Mouse (Mus musculus) cerebellum, adult 11 months (tissue): ENCODE results near the gene Lyrm9.

Source experiments
- DNase-seq: peaks from one replicate; pipeline ENCODE4 v3.0.0; 2022

Lyrm9 gene

GRCm38 (mm10) chr11:78826442-78827013 is at the start of gene Lyrm9:
Gene Lyrm9 (plus strand): TSS chr11:78826584.
- DNase-seq: peak; percentile 97

GRCm38 (mm10) chr11:78777851-78778680 is 48.3 kb upstream of the Lyrm9 start:
- no peak for DNase-seq

DNA sequence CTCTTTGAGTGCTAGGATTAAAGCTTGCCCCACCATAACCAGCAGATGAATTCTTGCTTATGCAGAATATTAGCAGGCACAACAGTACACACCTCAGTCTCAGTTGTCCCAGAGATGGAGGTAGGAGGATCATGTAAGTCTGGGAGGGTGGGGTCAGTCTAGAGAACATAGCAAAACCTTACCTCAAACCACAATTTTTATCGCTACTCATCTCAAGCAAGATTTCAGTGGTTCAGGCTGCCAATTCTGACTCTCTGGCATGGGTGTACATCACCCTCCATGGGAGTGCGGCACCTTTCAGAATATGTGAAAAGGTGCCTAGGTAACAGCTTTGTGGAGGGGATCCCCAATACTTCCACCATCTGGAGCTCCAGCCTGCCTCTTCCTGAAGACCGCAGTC is 46.4 kb upstream of the Lyrm9 start:
- DNase-seq: no peak

GRCm38 (mm10) chr11:78780571-78780970 is 45.8 kb upstream of the Lyrm9 start:
- no peak for DNase-seq

- DNase-seq: no peak
Measured at GRCm38 (mm10) chr11:78782326-78782725, 44.1 kb upstream of the Lyrm9 start.

DNA sequence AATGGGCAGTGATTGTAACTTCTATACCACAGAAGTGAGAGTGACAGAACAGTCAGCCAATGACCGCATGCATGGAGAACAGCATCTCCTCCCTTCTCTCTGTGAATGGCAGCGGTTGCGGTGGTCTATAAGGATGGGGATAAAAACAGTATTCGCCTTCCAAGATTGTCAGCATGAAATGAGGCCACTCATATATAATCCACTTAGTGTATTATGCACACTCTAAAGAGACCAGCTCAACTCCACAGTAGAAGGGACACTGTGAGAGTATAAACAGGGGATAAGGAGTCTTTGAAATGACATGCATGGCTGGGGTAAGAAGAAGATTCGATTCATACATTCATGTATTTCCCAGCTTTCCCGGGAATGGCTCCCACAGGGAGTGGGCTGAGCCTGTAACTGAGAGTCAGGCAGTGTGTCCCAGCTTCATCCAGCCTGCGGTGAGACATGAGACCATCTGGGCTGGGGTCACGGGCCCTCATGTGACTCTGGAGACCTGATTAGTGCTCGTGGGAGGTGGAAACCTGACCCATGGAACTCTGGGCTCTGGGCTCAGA is 43.5 kb upstream of the Lyrm9 start:
- DNase-seq: no peak

DNA sequence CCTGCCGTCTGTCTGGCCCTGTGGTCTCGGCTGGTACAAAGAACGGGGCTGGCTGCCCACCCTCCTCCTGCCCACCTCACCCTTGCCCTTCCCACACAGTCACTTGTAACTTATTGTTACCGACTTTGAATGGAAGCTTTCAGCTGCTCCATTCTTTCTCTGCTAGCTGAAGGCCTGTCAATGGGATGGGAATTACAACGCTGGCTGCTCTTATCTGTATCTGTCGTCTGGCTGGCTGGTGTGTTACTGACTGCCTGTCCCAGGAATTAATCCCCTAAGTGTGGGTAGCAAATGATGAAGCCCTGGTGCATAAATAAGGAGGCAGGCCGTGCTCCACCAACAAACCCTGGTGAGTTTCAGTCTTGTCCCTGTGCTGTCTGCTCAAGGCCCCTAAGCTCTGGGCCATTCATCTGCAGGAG is 40.4 kb upstream of the Lyrm9 start:
- no peak for DNase-seq

- no peak for DNase-seq
Measured at GRCm38 (mm10) chr11:78789370-78790060, 36.9 kb upstream of the Lyrm9 start.

DNA sequence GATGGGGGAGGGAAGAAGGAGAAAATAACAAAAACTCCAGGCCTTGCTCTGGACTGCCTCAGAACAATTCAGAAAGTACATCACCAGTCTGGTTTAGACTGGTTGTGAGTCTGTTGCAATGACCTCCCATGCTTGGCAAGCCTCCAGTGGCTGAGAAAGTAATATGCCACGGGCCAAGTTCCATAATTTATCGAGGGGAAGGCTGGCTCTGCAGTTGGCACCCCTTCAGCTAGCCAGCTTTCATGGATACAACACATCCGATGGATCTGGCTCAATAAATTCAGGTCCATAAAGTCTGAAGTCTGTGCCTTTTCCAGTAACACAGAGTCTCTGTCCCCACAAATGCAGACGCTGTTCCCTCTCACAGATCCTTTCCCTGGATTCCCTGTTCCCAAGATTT is 34.8 kb upstream of the Lyrm9 start:
- peak; percentile 6 for DNase-seq

GRCm38 (mm10) chr11:78792055-78792454 is 34.3 kb upstream of the Lyrm9 start:
- DNase-seq: no peak

GRCm38 (mm10) chr11:78792465-78792864 is 33.9 kb upstream of the Lyrm9 start:
- DNase-seq: no peak

GRCm38 (mm10) chr11:78793116-78793515 is 33.3 kb upstream of the Lyrm9 start:
- DNase-seq: no peak

DNA sequence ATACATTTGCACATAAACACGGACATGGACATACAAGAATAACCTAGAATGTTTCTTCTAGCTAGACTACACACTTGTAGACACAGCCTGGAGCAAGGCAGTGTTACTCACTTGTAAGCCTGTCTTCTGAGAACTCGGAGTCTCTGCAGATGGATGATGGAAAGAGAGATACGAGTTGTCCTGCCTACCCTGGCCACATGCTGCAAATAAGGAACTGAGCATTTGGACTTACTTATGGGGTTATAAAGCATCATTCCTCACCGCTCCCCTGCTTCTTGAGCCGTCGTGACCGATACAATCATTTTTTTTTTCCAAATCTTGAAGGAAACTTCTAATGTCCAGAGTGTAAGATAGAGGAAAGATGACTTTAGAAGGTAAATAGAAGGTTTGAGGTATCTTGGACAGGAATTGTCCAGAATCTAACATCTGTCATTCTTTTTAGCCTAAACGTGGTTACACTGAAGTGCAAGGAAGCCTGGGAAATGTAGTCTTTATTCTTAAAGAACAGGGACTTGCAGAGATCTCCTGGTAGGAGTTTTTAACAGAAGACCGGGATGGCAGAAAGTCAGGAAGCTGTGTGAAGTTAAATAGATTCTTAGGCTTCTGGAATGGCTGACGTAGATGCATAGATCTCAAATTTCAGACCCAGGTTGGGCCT is 30.2 kb upstream of the Lyrm9 start:
- DNase-seq: no peak

- DNase-seq: no peak
Measured at GRCm38 (mm10) chr11:78801094-78801493, 25.3 kb upstream of the Lyrm9 start.

GRCm38 (mm10) chr11:78803587-78804316 is 22.6 kb upstream of the Lyrm9 start:
- peak; percentile 26 for DNase-seq

DNA sequence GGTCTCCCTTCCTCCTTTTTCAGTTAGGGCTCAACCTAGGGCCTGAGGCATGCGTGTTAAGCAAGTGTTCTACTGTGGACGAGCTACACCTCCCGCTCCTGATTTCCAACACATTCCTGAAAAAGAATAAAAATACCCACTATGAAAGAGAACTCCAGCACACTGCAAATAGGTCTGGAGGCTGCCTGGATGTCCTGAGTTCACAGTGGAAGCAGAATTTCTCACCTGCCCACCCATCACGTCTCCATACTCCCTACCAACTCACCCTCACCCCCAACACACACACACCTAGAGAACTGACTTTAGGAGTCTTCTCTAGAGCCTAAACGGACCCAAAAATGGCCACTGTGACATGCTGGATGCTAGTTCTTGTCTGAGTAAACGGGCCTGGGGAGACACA is 21.8 kb upstream of the Lyrm9 start:
- no peak for DNase-seq

DNA sequence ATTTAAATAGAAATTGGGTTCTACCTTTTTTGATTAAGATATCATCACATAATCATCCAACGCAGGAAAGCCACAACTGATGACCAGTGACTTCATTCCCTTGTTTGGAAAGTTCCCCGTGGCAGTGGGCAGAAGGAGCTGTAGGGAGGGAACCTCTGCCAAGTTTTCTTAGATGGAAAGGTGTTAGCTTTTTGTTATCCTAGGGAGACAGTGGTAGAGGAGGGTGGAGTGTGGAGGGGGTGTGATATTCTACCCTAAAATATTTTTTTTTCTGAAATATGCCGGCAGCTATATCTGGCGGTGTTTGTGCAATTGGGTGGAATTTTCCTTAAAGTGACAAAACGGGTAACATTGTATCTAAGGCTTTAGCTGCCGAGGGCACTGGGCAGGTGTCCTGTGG is 21.2 kb upstream of the Lyrm9 start:
- DNase-seq: no peak

GRCm38 (mm10) chr11:78805691-78806137 is 20.7 kb upstream of the Lyrm9 start:
- DNase-seq: no peak

DNA sequence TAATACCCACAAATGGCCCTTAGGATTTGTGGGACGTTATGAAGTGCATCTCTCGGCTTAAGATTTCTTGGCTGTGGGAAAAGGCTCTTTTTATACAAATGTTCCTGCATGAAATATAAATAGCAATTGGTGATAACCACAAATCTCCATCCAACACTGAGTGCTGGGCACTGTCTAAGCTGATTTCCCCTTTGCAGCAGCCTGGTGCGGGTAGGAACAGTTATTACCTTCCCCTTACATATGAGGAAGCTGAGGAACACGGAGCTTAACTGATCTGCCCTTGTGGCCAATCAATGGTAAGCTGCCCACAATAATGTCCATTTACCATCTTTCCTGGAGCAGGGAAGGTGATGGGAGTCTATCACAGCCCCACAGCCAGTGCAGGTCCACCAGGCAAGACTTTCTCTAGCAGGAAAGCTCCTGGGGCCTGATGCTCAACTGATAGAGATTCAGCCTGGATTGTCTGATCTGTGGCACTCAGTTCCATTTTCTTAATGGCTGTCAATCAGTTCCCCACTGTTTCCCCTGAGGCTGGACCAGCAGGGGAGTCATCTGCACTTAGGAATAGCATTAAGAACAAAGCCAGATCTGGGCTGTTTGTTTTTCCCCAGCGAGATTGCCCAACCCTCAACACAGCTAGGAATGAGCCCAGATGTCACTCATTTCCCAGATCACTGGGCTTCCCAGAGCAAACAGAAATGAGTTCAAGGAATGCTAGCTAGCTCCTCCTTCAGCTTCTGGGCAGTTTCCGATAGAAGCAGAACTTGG is 18.9 kb upstream of the Lyrm9 start:
- no peak for DNase-seq

DNA sequence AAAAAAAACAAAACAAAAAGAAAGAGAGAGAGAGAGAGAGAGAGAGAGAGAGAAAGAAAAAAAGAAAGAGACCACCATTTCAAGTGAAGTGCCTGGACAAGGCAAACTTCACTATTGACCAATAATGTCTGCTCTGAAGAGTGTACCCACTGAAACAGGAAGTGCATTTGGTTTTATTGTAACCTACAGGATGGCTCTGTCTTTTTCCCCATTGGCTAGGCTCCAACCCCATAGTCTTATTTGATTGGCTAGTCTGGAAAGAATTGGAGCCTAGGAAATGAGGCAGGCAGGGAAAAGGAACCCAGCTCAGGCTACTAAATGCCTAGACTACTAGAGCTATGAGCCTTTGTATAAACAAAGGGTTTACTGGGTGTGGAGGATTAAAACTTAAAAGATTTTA is 17.0 kb upstream of the Lyrm9 start:
- DNase-seq: no peak

- no peak for DNase-seq
Measured at GRCm38 (mm10) chr11:78814461-78814941, 11.9 kb upstream of the Lyrm9 start.
